Mouse (Mus musculus) brain, embryonic 14.5 days (tissue): Measurements from ENCODE around the gene Sgk1.

Source experiments
- CTCF ChIP-seq: fragments of 200-500 bp; IDR thresholded peaks from 2 replicates; pipeline ENCODE4 v1.5.1; 2012; ENCODE audit warnings: inconsistent platforms, mild to moderate bottlenecking, moderate library complexity, borderline replicate concordance; ENCODE audit not compliant: insufficient read depth, insufficient read length; ENCODE audit errors: extremely low read depth
- POLR2A ChIP-seq: fragments of 200-500 bp; IDR thresholded peaks from 2 replicates; pipeline ENCODE4 v1.6.1; 2012; ENCODE audit warnings: mild to moderate bottlenecking, inconsistent platforms, borderline replicate concordance; ENCODE audit not compliant: poor library complexity, insufficient read depth, insufficient read length, severe bottlenecking; ENCODE audit errors: extremely low read depth

DNA sequence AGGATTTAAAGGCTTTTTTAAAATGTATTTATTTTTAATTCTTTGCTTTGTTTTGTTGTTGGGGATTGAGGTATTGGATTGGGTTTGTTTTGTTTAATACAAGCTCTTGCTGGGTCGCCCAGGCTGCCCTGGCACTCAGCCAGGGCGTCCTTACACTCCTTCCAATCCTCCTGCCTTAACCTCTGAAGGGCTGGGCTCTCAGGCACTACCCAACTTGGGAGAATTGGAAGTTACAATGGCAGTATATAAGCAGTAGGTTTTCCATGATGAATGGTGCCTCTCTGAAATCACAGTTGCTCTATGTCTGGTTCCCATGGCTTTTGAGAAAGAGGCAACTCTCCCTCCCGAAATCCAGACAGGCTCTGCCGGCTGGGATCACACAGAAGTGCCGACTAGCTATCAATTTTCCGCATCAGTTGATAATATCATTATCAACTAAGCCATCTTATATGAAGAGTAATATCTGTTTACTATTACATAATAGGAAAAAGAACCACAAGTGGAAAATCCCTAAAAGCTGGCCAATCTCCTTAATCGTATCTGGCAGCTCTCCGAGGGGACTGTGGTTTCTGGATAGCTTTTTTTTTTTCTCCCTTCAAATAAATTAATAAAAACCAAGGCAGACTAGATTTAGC is 40.8 kb downstream of the Sgk1 start:
- TF ChIP-seq CTCF, result no peak
- TF ChIP-seq POLR2A, result no peak
